Mouse (Mus musculus) neural tube, embryonic 11.5 days (tissue): ENCODE results near the gene Scgn. TPM values are rescaled to one million over a fixed set of nuclear protein-coding genes. Genes with fewer than 3 reads are reported as not detected.
A peak's percentile ranks its signal among the peaks of the same experiment; 100 is the strongest.

ENCODE experiments used
- ATAC-seq: fragments of 200-750 bp; cut with Nextera tagmentation; 2 replicates; pipeline ENCODE4 v1.8.0; 2017; ENCODE audit warnings: moderate number of reproducible peaks, mild to moderate bottlenecking, moderate TSS enrichment, moderate library complexity; ENCODE audit not compliant: insufficient read depth, low FRiP score, low TSS enrichment
- DNase-seq: peaks from one replicate; pipeline ENCODE4 v3.0.0-alpha.2; 2015; ENCODE audit warnings: low spot score
- H3K27ac ChIP-seq: fragments of 300-500 bp; sonication (generic); 2 replicates; pipeline ENCODE4 v1.5.1; 2014; ENCODE audit warnings: low read depth, mild to moderate bottlenecking, low read length
- H3K27me3 ChIP-seq: fragments of 300-500 bp; sonication (generic); 2 replicates; pipeline ENCODE4 v1.6.1; 2014; ENCODE audit warnings: mild to moderate bottlenecking, low read length, mixed read lengths; ENCODE audit not compliant: control insufficient read depth, insufficient read depth
- H3K36me3 ChIP-seq: fragments of 300-500 bp; sonication (generic); 2 replicates; pipeline ENCODE4 v1.6.1; 2014; ENCODE audit warnings: mild to moderate bottlenecking, low read length, moderate library complexity, mixed read lengths; ENCODE audit not compliant: control insufficient read depth, insufficient read depth
- H3K4me1 ChIP-seq: fragments of 300-500 bp; sonication (generic); 2 replicates; pipeline ENCODE4 v1.6.1; 2014; ENCODE audit warnings: low read length, mixed read lengths; ENCODE audit not compliant: control insufficient read depth, insufficient read depth
- H3K4me2 ChIP-seq: fragments of 300-500 bp; sonication (generic); 2 replicates; pipeline ENCODE4 v1.6.1; 2014; ENCODE audit warnings: low read depth, mild to moderate bottlenecking, moderate library complexity
- H3K4me3 ChIP-seq: fragments of 300-500 bp; sonication (generic); 2 replicates; pipeline ENCODE4 v1.5.1; 2014; ENCODE audit warnings: low read depth, low read length
- H3K9ac ChIP-seq: fragments of 300-500 bp; sonication (generic); 2 replicates; pipeline ENCODE4 v1.6.1; 2014; ENCODE audit warnings: mild to moderate bottlenecking, low read length
- H3K9me3 ChIP-seq: fragments of 300-500 bp; sonication (generic); 2 replicates; pipeline ENCODE4 v1.6.1; 2016; ENCODE audit warnings: low read length; ENCODE audit not compliant: control insufficient read depth
- WGBS: fragments of 180-500 bp; shearing (Covaris S2); extraction: QIAGEN DNeasy Blood & Tissue Kit; methylation state at CpG from one replicate; pipeline ENCODE4 v1.1.7; 2014; 5-methylcytosine and 5-hydroxymethylcytosine counted together
- polyA plus RNA-seq: library from polyadenylated mRNA; unstranded; fragments of >200 nt; fragmentation: Nextera tagmentation; extraction: Ambion mirVana; gene quantifications from 2 replicates; pipeline ENCODE4 v1.2.1, GENCODE M21; 2014

Scgn gene
- polyA plus RNA-seq, result 0.45 and 0.73 TPM in 2 replicates

GRCm38 (mm10) chr13:23990928-23991327 lies at the start of gene Scgn:
TSS of gene Scgn (minus strand) at chr13:23991214.
- 1% methylated on average over 20 of the region's 20 CpGs for WGBS
- Histone ChIP-seq H3K27me3 (peaks cover 12% of the 10 kb centered on the region), H3K27ac (no peak within 1 kb of the TSS), H3K9me3 (no peaks in the 10 kb centered on the region), H3K9ac (no peak within 1 kb of the TSS), H3K36me3 (no peaks in the 10 kb centered on the region), H3K4me3 (peak within 1 kb of the TSS; percentile 15; the same call in 1 of the 2 replicates), H3K4me2 (peak within 1 kb of the TSS; percentile 36), H3K4me1 (peaks cover 3% of the 10 kb centered on the region; the same call in 1 of the 2 replicates)
- DNase-seq (peak; percentile 76), ATAC-seq (no peak)

GRCm38 (mm10) chr13:24040221-24040620 lies 49.2 kb upstream of the Scgn start:
- WGBS, result 89% methylated on average over 7 of the region's 7 CpGs
- no peak for ATAC-seq
- no peak overlapping the region for H3K9ac ChIP-seq

GRCm38 (mm10) chr13:24037502-24037901 lies 46.5 kb upstream of the Scgn start:
- WGBS, result 85% methylated on average over 3 of the region's 3 CpGs
- ATAC-seq, result no peak
- H3K4me2 ChIP-seq, result no peak overlapping the region
- H3K4me1 ChIP-seq, result no peaks in the 10 kb centered on the region
- no peak overlapping the region for H3K27ac ChIP-seq
- H3K9ac ChIP-seq, result no peak overlapping the region
- no peaks in the 10 kb centered on the region for H3K36me3 ChIP-seq
- H3K27me3 ChIP-seq, result no peaks in the 10 kb centered on the region
- DNase-seq, result no peak
- no peaks in the 10 kb centered on the region for H3K9me3 ChIP-seq
- no peak overlapping the region for H3K4me3 ChIP-seq

More at GRCm38 (mm10) chr13:24040221-24040620, 49.2 kb upstream of the Scgn start:
- no peak overlapping the region for H3K4me2 ChIP-seq
- H3K27ac ChIP-seq, result no peak overlapping the region
- H3K4me1 ChIP-seq, result no peaks in the 10 kb centered on the region
- no peak for DNase-seq
- H3K4me3 ChIP-seq, result no peak overlapping the region
- H3K9me3 ChIP-seq, result no peaks in the 10 kb centered on the region
- H3K36me3 ChIP-seq, result no peaks in the 10 kb centered on the region
- H3K27me3 ChIP-seq, result no peaks in the 10 kb centered on the region

- ATAC-seq, result no peak
- H3K27me3 ChIP-seq, result no peaks in the 10 kb centered on the region
- H3K9me3 ChIP-seq, result no peaks in the 10 kb centered on the region
- H3K4me3 ChIP-seq, result no peak overlapping the region
- no peak overlapping the region for H3K4me2 ChIP-seq
- no peak for DNase-seq
- no peak overlapping the region for H3K27ac ChIP-seq
- H3K9ac ChIP-seq, result no peak overlapping the region
- 89% methylated on average over 18 of the region's 18 CpGs for WGBS
- no peaks in the 10 kb centered on the region for H3K36me3 ChIP-seq
- no peaks in the 10 kb centered on the region for H3K4me1 ChIP-seq
Measured at GRCm38 (mm10) chr13:24036150-24036549, 45.1 kb upstream of the Scgn start.

GRCm38 (mm10) chr13:24027191-24028170 lies 36.5 kb upstream of the Scgn start:
- H3K4me2 ChIP-seq, result no peak overlapping the region
- ATAC-seq (no peak), DNase-seq (no peak)
- H3K9ac ChIP-seq, result no peak overlapping the region
- H3K4me1 ChIP-seq, result no peaks in the 10 kb centered on the region
- H3K27ac ChIP-seq, result no peak overlapping the region
- WGBS, result 71% methylated on average over 5 of the region's 5 CpGs
- no peaks in the 10 kb centered on the region for H3K27me3 ChIP-seq
- H3K9me3 ChIP-seq, result no peaks in the 10 kb centered on the region
- H3K4me3 ChIP-seq, result no peak overlapping the region
- no peaks in the 10 kb centered on the region for H3K36me3 ChIP-seq

GRCm38 (mm10) chr13:24018515-24018914 lies 27.5 kb upstream of the Scgn start:
- Histone ChIP-seq H3K27me3 (no peaks in the 10 kb centered on the region), H3K4me1 (no peaks in the 10 kb centered on the region), H3K9me3 (no peaks in the 10 kb centered on the region), H3K36me3 (no peaks in the 10 kb centered on the region), H3K4me2 (no peak overlapping the region), H3K4me3 (no peak overlapping the region), H3K9ac (no peak overlapping the region), H3K27ac (no peak overlapping the region)
- 90% methylated on average over 4 of the region's 4 CpGs for WGBS
- ATAC-seq, result no peak
- DNase-seq, result no peak

- Histone ChIP-seq H3K9me3 (no peaks in the 10 kb centered on the region), H3K27me3 (no peaks in the 10 kb centered on the region), H3K4me3 (no peak overlapping the region), H3K27ac (no peak overlapping the region), H3K4me1 (no peaks in the 10 kb centered on the region), H3K9ac (no peak overlapping the region), H3K4me2 (no peak overlapping the region), H3K36me3 (no peaks in the 10 kb centered on the region)
- 85% methylated on average over 2 of the region's 2 CpGs for WGBS
- no peak for ATAC-seq
- DNase-seq, result no peak
Measured at GRCm38 (mm10) chr13:24005528-24005927, 14.5 kb upstream of the Scgn start.

- no peaks in the 10 kb centered on the region for H3K27me3 ChIP-seq
- ATAC-seq (no peak), DNase-seq (no peak)
- H3K4me2 ChIP-seq, result no peak overlapping the region
- no peak overlapping the region for H3K27ac ChIP-seq
- H3K9ac ChIP-seq, result no peak overlapping the region
- 65% methylated on average over 2 of the region's 2 CpGs for WGBS
- H3K4me3 ChIP-seq, result no peak overlapping the region
- no peaks in the 10 kb centered on the region for H3K4me1 ChIP-seq
- H3K9me3 ChIP-seq, result no peaks in the 10 kb centered on the region
- H3K36me3 ChIP-seq, result no peaks in the 10 kb centered on the region
Measured at GRCm38 (mm10) chr13:24001797-24002196, 10.8 kb upstream of the Scgn start.

GRCm38 (mm10) chr13:24001081-24001480 lies 10.1 kb upstream of the Scgn start:
- Histone ChIP-seq H3K9me3 (no peaks in the 10 kb centered on the region), H3K27ac (no peak overlapping the region), H3K4me1 (no peaks in the 10 kb centered on the region), H3K27me3 (no peaks in the 10 kb centered on the region), H3K4me2 (no peak overlapping the region), H3K4me3 (no peak overlapping the region), H3K9ac (no peak overlapping the region), H3K36me3 (no peaks in the 10 kb centered on the region)
- ATAC-seq, result no peak
- 75% methylated on average over 2 of the region's 2 CpGs for WGBS
- no peak for DNase-seq
